Mouse (Mus musculus): ENCODE measurements around the gene Ascl3. TPM values are rescaled to one million over a fixed set of nuclear protein-coding genes. Genes with fewer than 3 reads are reported as not detected.
A peak's percentile ranks its signal among the peaks of the same experiment; 100 is the strongest.

Gene Ascl3
- polyA plus RNA-seq, 1 experiment, result 0.11 TPM

- TF ChIP-seq USF1 (IDR thresholded peaks at IDR 0.05; ENCODE audit: low read depth) (no peak), MYOD1 (IDR thresholded peaks at IDR 0.05; ENCODE audit: control insufficient read depth, insufficient read length, low read depth) (no peak), MYOG (IDR thresholded peaks at IDR 0.05; ENCODE audit: control insufficient read depth, extremely low read depth, insufficient read length) (no peak), CEBPB (IDR thresholded peaks at IDR 0.05; ENCODE audit: low read depth) (no peak), CTCF (IDR thresholded peaks at IDR 0.05; ENCODE audit: control insufficient read depth, insufficient read depth, insufficient read length) (no peak), MAX (IDR thresholded peaks at IDR 0.05) (no peak), FOSL1 (IDR thresholded peaks at IDR 0.05; ENCODE audit: insufficient read depth, low read length, poor library complexity, severe bottlenecking) (no peak)
- no peak overlapping the region for H3ac ChIP-seq (ENCODE audit: control insufficient read depth, insufficient read length, low read depth)
- no peaks in the 10 kb centered on the region for H3K79me3 ChIP-seq (ENCODE audit: low read depth)
- no peaks in the 10 kb centered on the region for H3K36me3 ChIP-seq (ENCODE audit: control insufficient read depth, insufficient read depth)
- peaks cover 5% of the 10 kb centered on the region for H3K27me3 ChIP-seq (ENCODE audit: control insufficient read depth, insufficient read depth, insufficient read length)
- no peaks in the 10 kb centered on the region for H3K79me2 ChIP-seq (ENCODE audit: control insufficient read depth, insufficient read depth)
- no peak overlapping the region for H3K4me3 ChIP-seq (ENCODE audit: insufficient read depth, poor library complexity, severe bottlenecking)
Observed at GRCm38 (mm10) chr7:109764009-109764408, 32.5 kb upstream of the Ascl3 start.

GRCm38 (mm10) chr7:109756291-109756690, 24.8 kb upstream of the Ascl3 start:
- TF ChIP-seq MAX (IDR thresholded peaks at IDR 0.05), result no peak
- H3K79me3 ChIP-seq (ENCODE audit: low read depth), result no peaks in the 10 kb centered on the region

GRCm38 (mm10) chr7:109754034-109754433, 22.5 kb upstream of the Ascl3 start:
- Histone ChIP-seq H3K36me3 (ENCODE audit: control insufficient read depth, insufficient read depth) (no peaks in the 10 kb centered on the region), H3K27me3 (ENCODE audit: control insufficient read depth, insufficient read depth, insufficient read length) (no peaks in the 10 kb centered on the region), H3K79me2 (ENCODE audit: control insufficient read depth, insufficient read depth) (no peaks in the 10 kb centered on the region), H3ac (ENCODE audit: control insufficient read depth, insufficient read length, low read depth) (no peak overlapping the region), H3K79me3 (ENCODE audit: low read depth) (no peaks in the 10 kb centered on the region), H3K4me3 (ENCODE audit: insufficient read depth, poor library complexity, severe bottlenecking) (no peak overlapping the region)
- TF ChIP-seq FOSL1 (IDR thresholded peaks at IDR 0.05; ENCODE audit: insufficient read depth, low read length, poor library complexity, severe bottlenecking) (no peak), CEBPB (IDR thresholded peaks at IDR 0.05; ENCODE audit: low read depth) (no peak), MYOG (IDR thresholded peaks at IDR 0.05; ENCODE audit: control insufficient read depth, extremely low read depth, insufficient read length) (no peak), MYOD1 (IDR thresholded peaks at IDR 0.05; ENCODE audit: control insufficient read depth, insufficient read length, low read depth) (no peak), CTCF (IDR thresholded peaks at IDR 0.05; ENCODE audit: control insufficient read depth, insufficient read depth, insufficient read length) (no peak), MAX (IDR thresholded peaks at IDR 0.05) (no peak), USF1 (IDR thresholded peaks at IDR 0.05; ENCODE audit: low read depth) (no peak)

More at GRCm38 (mm10) chr7:109756291-109756690, 24.8 kb upstream of the Ascl3 start:
- Histone ChIP-seq H3K4me3 (ENCODE audit: insufficient read depth, poor library complexity, severe bottlenecking) (no peak overlapping the region), H3K79me2 (ENCODE audit: control insufficient read depth, insufficient read depth) (no peaks in the 10 kb centered on the region), H3K27me3 (ENCODE audit: control insufficient read depth, insufficient read depth, insufficient read length) (no peaks in the 10 kb centered on the region), H3K36me3 (ENCODE audit: control insufficient read depth, insufficient read depth) (no peaks in the 10 kb centered on the region), H3ac (ENCODE audit: control insufficient read depth, insufficient read length, low read depth) (no peak overlapping the region)

GRCm38 (mm10) chr7:109752008-109752925, 20.7 kb upstream of the Ascl3 start, which contains the start of gene Tmem9b:
TSS of gene Tmem9b (minus strand) at chr7:109752875.
- Histone ChIP-seq H3K27me3 (ENCODE audit: control insufficient read depth, insufficient read depth, insufficient read length) (no peaks in the 10 kb centered on the region), H3ac (ENCODE audit: control insufficient read depth, insufficient read length, low read depth) (peak within 1 kb of the TSS; percentile 94), H3K79me3 (ENCODE audit: low read depth) (no peaks in the 10 kb centered on the region), H3K36me3 (ENCODE audit: control insufficient read depth, insufficient read depth) (no peaks in the 10 kb centered on the region), H3K4me3 (ENCODE audit: insufficient read depth, poor library complexity, severe bottlenecking) (peak within 1 kb of the TSS; percentile 68), H3K79me2 (ENCODE audit: control insufficient read depth, insufficient read depth) (no peaks in the 10 kb centered on the region)
- TF ChIP-seq CTCF (IDR thresholded peaks at IDR 0.05; ENCODE audit: control insufficient read depth, insufficient read depth, insufficient read length), result no peak
- TF ChIP-seq MAX (IDR thresholded peaks at IDR 0.05), result no peak
- TF ChIP-seq USF1 (IDR thresholded peaks at IDR 0.05; ENCODE audit: low read depth), result no peak
- no peak for TF ChIP-seq CEBPB (IDR thresholded peaks at IDR 0.05; ENCODE audit: low read depth)
- no peak for TF ChIP-seq MYOG (IDR thresholded peaks at IDR 0.05; ENCODE audit: control insufficient read depth, extremely low read depth, insufficient read length)
- TF ChIP-seq MYOD1 (IDR thresholded peaks at IDR 0.05; ENCODE audit: control insufficient read depth, insufficient read length, low read depth), result no peak
- TF ChIP-seq FOSL1 (IDR thresholded peaks at IDR 0.05; ENCODE audit: insufficient read depth, low read length, poor library complexity, severe bottlenecking), result no peak

- no peaks in the 10 kb centered on the region for H3K27me3 ChIP-seq (ENCODE audit: control insufficient read depth, insufficient read depth, insufficient read length)
- no peaks in the 10 kb centered on the region for H3K36me3 ChIP-seq (ENCODE audit: control insufficient read depth, insufficient read depth)
- H3K79me3 ChIP-seq (ENCODE audit: low read depth), result no peaks in the 10 kb centered on the region
- TF ChIP-seq MAX (IDR thresholded peaks at IDR 0.05), result no peak
- no peak for TF ChIP-seq FOSL1 (IDR thresholded peaks at IDR 0.05; ENCODE audit: insufficient read depth, low read length, poor library complexity, severe bottlenecking)
- TF ChIP-seq MYOD1 (IDR thresholded peaks at IDR 0.05; ENCODE audit: control insufficient read depth, insufficient read length, low read depth), result no peak
- TF ChIP-seq CTCF (IDR thresholded peaks at IDR 0.05; ENCODE audit: control insufficient read depth, insufficient read depth, insufficient read length), result no peak
- no peak for TF ChIP-seq CEBPB (IDR thresholded peaks at IDR 0.05; ENCODE audit: low read depth)
- TF ChIP-seq USF1 (IDR thresholded peaks at IDR 0.05; ENCODE audit: low read depth), result no peak
- TF ChIP-seq MYOG (IDR thresholded peaks at IDR 0.05; ENCODE audit: control insufficient read depth, extremely low read depth, insufficient read length), result no peak
- H3K79me2 ChIP-seq (ENCODE audit: control insufficient read depth, insufficient read depth), result no peaks in the 10 kb centered on the region
- H3ac ChIP-seq (ENCODE audit: control insufficient read depth, insufficient read length, low read depth), result peak overlapping the region; percentile 94
- H3K4me3 ChIP-seq (ENCODE audit: insufficient read depth, poor library complexity, severe bottlenecking), result peak overlapping the region; percentile 68
Observed at GRCm38 (mm10) chr7:109751427-109752007, 20.0 kb upstream of the Ascl3 start.
